Comparison of ENCODE assay signal across 8 mouse cellular contexts in the genomic region with DNA sequence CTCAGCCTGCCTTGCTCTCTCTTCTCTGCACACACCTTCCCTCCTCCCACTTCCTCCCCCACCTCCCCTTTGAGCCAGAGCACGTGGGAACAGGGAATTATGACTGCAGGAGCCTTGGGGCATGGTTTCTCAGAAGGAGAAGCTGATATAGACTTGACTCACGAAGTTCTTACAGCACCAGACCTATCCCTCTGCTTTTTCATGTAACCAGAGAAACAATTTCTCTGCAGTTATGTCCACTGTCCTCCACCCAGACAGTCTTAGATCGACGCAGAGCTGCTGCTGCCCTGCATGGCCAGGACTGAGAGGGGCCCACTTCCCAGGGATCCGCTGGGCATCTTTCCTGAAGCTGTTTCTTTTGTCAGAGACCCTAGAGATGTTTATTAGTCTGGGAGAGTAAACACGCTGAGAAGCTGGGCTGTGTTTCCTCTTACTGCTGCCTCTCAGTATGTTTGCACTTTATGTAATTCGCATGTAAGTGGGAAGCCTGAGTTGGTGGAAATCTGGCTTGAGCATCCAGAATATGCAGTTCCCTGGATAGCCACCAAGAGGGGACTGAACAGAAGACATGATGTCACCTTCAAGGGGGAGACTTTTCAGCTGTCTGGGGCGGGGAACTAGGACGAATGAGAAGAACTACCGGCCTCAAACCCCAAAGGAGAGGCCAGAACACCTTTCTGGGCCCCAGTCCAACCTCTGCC. TPM values are rescaled to one million over a fixed set of nuclear protein-coding genes. Genes with fewer than 3 reads are reported as not detected.
DNase-seq lines count a peak whose midpoint lies in the region; ATAC-seq lines count a peak whose summit lies in the region.

No protein-coding gene starts in this region.

- H3K4me1 ChIP-seq in embryonic facial prominence, embryonic 12.5 days, result peaks cover 18% of the 10 kb centered on the region

- no peaks in the 10 kb centered on the region for H3K27me3 ChIP-seq in embryonic facial prominence, embryonic 12.5 days

- intact Hi-C loops in left cerebral cortex, postnatal 4 days (cut with DNase I), result no loop called here

- H3K4me3 ChIP-seq in embryonic facial prominence, embryonic 12.5 days, result no peak overlapping the region

- H3K9me3 ChIP-seq in embryonic facial prominence, embryonic 12.5 days, result no peaks in the 10 kb centered on the region

- 0 out of 2 replicates have a peak overlapping the region, but pooled peaks have one; percentile 58 for H3K27ac ChIP-seq in embryonic facial prominence, embryonic 12.5 days

- no peak overlapping the region for H3K4me2 ChIP-seq in embryonic facial prominence, embryonic 12.5 days (replicated peaks)

- 28% methylated on average over 10 of the region's 10 CpGs for WGBS in embryonic facial prominence, embryonic 12.5 days

- ATAC-seq in embryonic facial prominence, embryonic 12.5 days (ENCODE audit: insufficient number of reproducible peaks, insufficient read depth, low FRiP score, low TSS enrichment), result no peak

- peak; percentile 71 for DNase-seq in left cerebral cortex, adult 11 months (ENCODE audit: low spot score)
- no peak for DNase-seq in left cerebral cortex, postnatal 4 days
- DNase-seq in layer of hippocampus, adult 11-12 months (ENCODE audit: low spot score), result peak; percentile 73
- peak; percentile 30 for DNase-seq in lung, postnatal 14 days
- DNase-seq in spleen, adult 12 weeks (ENCODE audit: low spot score), result no peak
- no peak for DNase-seq in liver
- no peak for DNase-seq in adrenal gland, adult (ENCODE audit: inconsistent age in 2 of 2, low spot score in 1 of 2)

- no peak overlapping the region for H3K9ac ChIP-seq in embryonic facial prominence, embryonic 12.5 days

- no peaks in the 10 kb centered on the region for H3K36me3 ChIP-seq in embryonic facial prominence, embryonic 12.5 days

RNA-seq across cellular contexts. Expression of a gene that starts 55.1 kb away (rescaled TPM):
- 1,000 to 10,000 TPM; 1,837 to 1,937 TPM for total RNA-seq in left cerebral cortex, postnatal 4 days (2021)
- 823 and 840 TPM in 2 replicates for polyA plus RNA-seq in embryonic facial prominence, embryonic 12.5 days (2016; fragmentation: Nextera tagmentation; extraction: Ambion mirVana)

Comparison
In these comparisons a context has a peak if more than half of its experiments do, and no peak if none do; other contexts are left out.
1. DNase-seq: peak in left cerebral cortex, adult 11 months (single experiment), layer of hippocampus, adult 11-12 months (single experiment) and lung, postnatal 14 days (single experiment); none in left cerebral cortex, postnatal 4 days (single experiment), spleen, adult 12 weeks (single experiment), liver (single experiment) and adrenal gland, adult (0 of 2).